In genomic region chr5:91204225-91205005, GRCm38 (mm10) we compare ENCODE assay signal across 17 mouse cellular contexts.
A peak's percentile ranks its signal among the peaks of the same experiment; 100 is the strongest.
DNase-seq lines count a peak whose midpoint lies in the region; ATAC-seq and TF ChIP-seq lines count a peak whose summit lies in the region.
"Had no signal": no experiment of that assay in that cellular context is flagged by ENCODE, and none has a peak within 500 bp of the region (broad histone marks: within the 10 kb centered on the region; RNA-seq: fewer than 3 reads in every experiment).

No protein-coding gene starts in this region.

- no peaks in the 10 kb centered on the region for H3K9me3 ChIP-seq in limb, embryonic 13.5 days
- no peaks in the 10 kb centered on the region for H3K9me3 ChIP-seq in limb, embryonic 10.5 days (replicated peaks)
- H3K9me3 ChIP-seq in intestine, embryonic 16.5 days (ENCODE audit: control insufficient read depth, low read length): no peaks in the 10 kb centered on the region
- H3K9me3 ChIP-seq in lung, embryonic 14.5 days (ENCODE audit: low read depth, low read length): no peaks in the 10 kb centered on the region
- no peaks in the 10 kb centered on the region for H3K9me3 ChIP-seq in forebrain, embryonic 12.5 days

- ATAC-seq in limb, embryonic 13.5 days (ENCODE audit: low FRiP score, low read depth): peak; percentile 79; the same call in 1 of the 2 replicates
- peak; percentile 61 for ATAC-seq in intestine, embryonic 16.5 days
- no peak for ATAC-seq in lung, embryonic 14.5 days (ENCODE audit: insufficient read depth)
- ATAC-seq in forebrain, embryonic 12.5 days (ENCODE audit: low FRiP score): no peak
- ATAC-seq: forebrain, embryonic 16.5 days had no signal

- no peaks in the 10 kb centered on the region for H3K36me3 ChIP-seq in limb, embryonic 13.5 days
- no peaks in the 10 kb centered on the region for H3K36me3 ChIP-seq in limb, embryonic 10.5 days
- H3K36me3 ChIP-seq in intestine, embryonic 16.5 days (ENCODE audit: control insufficient read depth, insufficient read depth, low read length): no peaks in the 10 kb centered on the region
- H3K36me3 ChIP-seq in lung, embryonic 14.5 days (ENCODE audit: insufficient read depth): no peaks in the 10 kb centered on the region
- H3K36me3 ChIP-seq in forebrain, embryonic 12.5 days (replicated peaks): no peaks in the 10 kb centered on the region

- 55% methylated on average over 13 of the region's 13 CpGs for WGBS in limb, embryonic 13.5 days
- WGBS in limb, embryonic 10.5 days: 87% methylated on average over 13 of the region's 13 CpGs
- 73% methylated on average over 13 of the region's 13 CpGs for WGBS in intestine, embryonic 16.5 days
- 70% methylated on average over 13 of the region's 13 CpGs for WGBS in lung, embryonic 14.5 days
- 89% methylated on average over 13 of the region's 13 CpGs for WGBS in forebrain, embryonic 12.5 days

- H3K27ac ChIP-seq in limb, embryonic 13.5 days: no peak overlapping the region
- no peak overlapping the region for H3K27ac ChIP-seq in limb, embryonic 10.5 days
- no peak overlapping the region for H3K27ac ChIP-seq in intestine, embryonic 16.5 days (ENCODE audit: low read length)
- H3K27ac ChIP-seq in lung, embryonic 14.5 days (ENCODE audit: low read depth): no peak overlapping the region
- H3K27ac ChIP-seq in forebrain, embryonic 12.5 days: no peak overlapping the region
- H3K27ac ChIP-seq: hindbrain, embryonic 14.5 days; layer of hippocampus, adult 2 months; liver, embryonic 14.5 days had no signal

- H3K9ac ChIP-seq in limb, embryonic 13.5 days: no peak overlapping the region
- H3K9ac ChIP-seq in intestine, embryonic 16.5 days (ENCODE audit: low read depth, low read length): no peak overlapping the region
- no peak overlapping the region for H3K9ac ChIP-seq in lung, embryonic 14.5 days
- no peak overlapping the region for H3K9ac ChIP-seq in forebrain, embryonic 12.5 days
- H3K9ac ChIP-seq: hindbrain, embryonic 14.5 days; liver, embryonic 14.5 days had no signal

- no peak overlapping the region for H3K4me3 ChIP-seq in limb, embryonic 13.5 days
- H3K4me3 ChIP-seq in limb, embryonic 10.5 days: no peak overlapping the region
- no peak overlapping the region for H3K4me3 ChIP-seq in intestine, embryonic 16.5 days (ENCODE audit: low read length)
- no peak overlapping the region for H3K4me3 ChIP-seq in lung, embryonic 14.5 days (ENCODE audit: low read depth, low read length)
- H3K4me3 ChIP-seq in forebrain, embryonic 12.5 days (replicated peaks): no peak overlapping the region
- H3K4me3 ChIP-seq: layer of hippocampus, adult 2 months had no signal

- no peak overlapping the region for H3K4me2 ChIP-seq in limb, embryonic 13.5 days (replicated peaks)
- no peak overlapping the region for H3K4me2 ChIP-seq in intestine, embryonic 16.5 days (ENCODE audit: low read depth, low read length)
- H3K4me2 ChIP-seq in lung, embryonic 14.5 days: no peak overlapping the region
- no peak overlapping the region for H3K4me2 ChIP-seq in forebrain, embryonic 12.5 days
- H3K4me2 ChIP-seq: hindbrain, embryonic 14.5 days; midbrain, embryonic 11.5 days had no signal

- H3K4me1 ChIP-seq in limb, embryonic 13.5 days: no peaks in the 10 kb centered on the region; the same call in 1 of the 2 replicates
- H3K4me1 ChIP-seq in limb, embryonic 10.5 days: no peaks in the 10 kb centered on the region
- H3K4me1 ChIP-seq in intestine, embryonic 16.5 days (ENCODE audit: control insufficient read depth, insufficient read depth, low read length): peaks cover 3% of the 10 kb centered on the region; the same call in 1 of the 2 replicates
- H3K4me1 ChIP-seq in lung, embryonic 14.5 days (ENCODE audit: insufficient read depth): no peaks in the 10 kb centered on the region
- H3K4me1 ChIP-seq in forebrain, embryonic 12.5 days: no peaks in the 10 kb centered on the region

- H3K27me3 ChIP-seq in limb, embryonic 13.5 days: no peaks in the 10 kb centered on the region
- H3K27me3 ChIP-seq in limb, embryonic 10.5 days (ENCODE audit: low read depth, poor library complexity, severe bottlenecking): no peaks in the 10 kb centered on the region
- no peaks in the 10 kb centered on the region for H3K27me3 ChIP-seq in intestine, embryonic 16.5 days (replicated peaks; ENCODE audit: control insufficient read depth, insufficient read depth, low read length)
- H3K27me3 ChIP-seq in lung, embryonic 14.5 days (ENCODE audit: insufficient read depth, low read length): no peaks in the 10 kb centered on the region
- no peaks in the 10 kb centered on the region for H3K27me3 ChIP-seq in forebrain, embryonic 12.5 days

- DNase-seq in limb, embryonic 10.5 days (ENCODE audit: low spot score): no peak
- peak; percentile 47 for DNase-seq in lung, embryonic 14.5 days
- peak; percentile 19 for DNase-seq in yolk sac, embryonic 10.5 days (ENCODE audit: low spot score)
- no peak for DNase-seq in thymus, postnatal 14 days
- DNase-seq: adrenal gland, adult 2 months; cerebellum, adult 9-10 months; gastrocnemius, postnatal 25 days; right cerebral cortex, postnatal 14 days; thymus, adult 18-20 months had no signal

- no peak for TF ChIP-seq CTCF in lung, embryonic 14.5 days (IDR thresholded peaks at IDR 0.05; ENCODE audit: low read depth)

Comparison
In these comparisons a context has a peak if more than half of its experiments do, and no peak if none do; other contexts are left out.
1. ATAC-seq: peak in limb, embryonic 13.5 days (single experiment) and intestine, embryonic 16.5 days (single experiment); none in lung, embryonic 14.5 days (single experiment) and forebrain, embryonic 12.5 days (single experiment).
2. DNase-seq: peak in lung, embryonic 14.5 days (single experiment) and yolk sac, embryonic 10.5 days (single experiment); none in limb, embryonic 10.5 days (single experiment) and thymus, postnatal 14 days (single experiment).